Mouse (Mus musculus) midbrain, embryonic 14.5 days (tissue): Measurements from ENCODE around the gene Wdpcp. TPM values are rescaled to one million over a fixed set of nuclear protein-coding genes. Genes with fewer than 3 reads are reported as not detected.

ENCODE experiments used
- ATAC-seq: fragments of 200-750 bp; cut with Nextera tagmentation; 2 replicates; pipeline ENCODE4 v1.8.0; 2017; ENCODE audit warnings: moderate number of reproducible peaks, moderate library complexity; ENCODE audit not compliant: low FRiP score, low TSS enrichment
- DNase-seq: peaks from one replicate; pipeline ENCODE4 v3.0.0-alpha.2; 2015
- H3K27ac ChIP-seq: fragments of 300-500 bp; sonication (generic); replicated peaks from 2 replicates; pipeline ENCODE4 v1.5.1; 2014; ENCODE audit warnings: mild to moderate bottlenecking, low read depth, low read length, moderate library complexity
- H3K27me3 ChIP-seq: fragments of 300-500 bp; sonication (generic); 2 replicates; pipeline ENCODE4 v1.6.1; 2014; ENCODE audit warnings: low read length, control low read depth, mixed read lengths; ENCODE audit not compliant: control insufficient read depth, insufficient read depth
- H3K36me3 ChIP-seq: fragments of 300-500 bp; sonication (generic); 2 replicates; pipeline ENCODE4 v1.6.1; 2014; ENCODE audit warnings: low read length, control low read depth; ENCODE audit not compliant: control insufficient read depth, insufficient read depth
- H3K4me1 ChIP-seq: fragments of 300-500 bp; sonication (generic); 2 replicates; pipeline ENCODE4 v1.6.1; 2014; ENCODE audit warnings: mild to moderate bottlenecking, antibody characterized with exemption, low read length, control low read depth; ENCODE audit not compliant: control insufficient read depth, insufficient read depth
- H3K4me2 ChIP-seq: fragments of 300-500 bp; sonication (generic); 2 replicates; pipeline ENCODE4 v1.6.1; 2014; ENCODE audit warnings: mild to moderate bottlenecking, low read length, moderate library complexity
- H3K4me3 ChIP-seq: fragments of 300-500 bp; sonication (generic); replicated peaks from 2 replicates; pipeline ENCODE4 v1.5.1; 2014; ENCODE audit warnings: low read depth, low read length
- H3K9ac ChIP-seq: fragments of 300-500 bp; sonication (generic); replicated peaks from 2 replicates; pipeline ENCODE4 v1.6.1; 2014; ENCODE audit warnings: mild to moderate bottlenecking, low read length, moderate library complexity
- H3K9me3 ChIP-seq: fragments of 300-500 bp; sonication (generic); 2 replicates; pipeline ENCODE4 v1.6.1; 2016; ENCODE audit warnings: low read length, control low read depth, mixed read lengths; ENCODE audit not compliant: control insufficient read depth
- WGBS: fragments of 180-500 bp; shearing (Covaris S2); extraction: QIAGEN DNeasy Blood & Tissue Kit; methylation state at CpG from one replicate; pipeline ENCODE4 v1.1.7; 2014; 5-methylcytosine and 5-hydroxymethylcytosine counted together
- polyA plus RNA-seq: library from polyadenylated mRNA; unstranded; fragments of >200 nt; fragmentation: Nextera tagmentation; extraction: Ambion mirVana; gene quantifications from 2 replicates; pipeline ENCODE4 v1.2.1, GENCODE M21; 2014

The Wdpcp gene
- polyA plus RNA-seq, 1 experiment from 2014 or later = 12.4 TPM

- ATAC-seq = no peak
Measured at GRCm38 (mm10) chr11:21547518-21547917, 24.5 kb upstream of the Wdpcp start.

GRCm38 (mm10) chr11:21549052-21549451 is 23.0 kb upstream of the Wdpcp start:
- H3K27me3 ChIP-seq = no peaks in the 10 kb centered on the region
- H3K4me3 ChIP-seq = no peak overlapping the region
- ATAC-seq (no peak), DNase-seq (no peak)
- H3K9ac ChIP-seq = no peak overlapping the region
- 89% methylated on average over 2 of the region's 2 CpGs for WGBS
- no peaks in the 10 kb centered on the region for H3K9me3 ChIP-seq
- no peak overlapping the region for H3K27ac ChIP-seq
- H3K36me3 ChIP-seq = no peaks in the 10 kb centered on the region
- no peak overlapping the region for H3K4me2 ChIP-seq
- H3K4me1 ChIP-seq = no peaks in the 10 kb centered on the region

More at GRCm38 (mm10) chr11:21547518-21547917, 24.5 kb upstream of the Wdpcp start:
- Histone ChIP-seq H3K4me1 (no peaks in the 10 kb centered on the region), H3K9me3 (no peaks in the 10 kb centered on the region), H3K27me3 (no peaks in the 10 kb centered on the region), H3K4me3 (no peak overlapping the region), H3K9ac (no peak overlapping the region), H3K27ac (no peak overlapping the region), H3K36me3 (no peaks in the 10 kb centered on the region), H3K4me2 (no peak overlapping the region)
- no peak for DNase-seq

GRCm38 (mm10) chr11:21549754-21550153 is 22.3 kb upstream of the Wdpcp start:
- Histone ChIP-seq H3K36me3 (no peaks in the 10 kb centered on the region), H3K9ac (no peak overlapping the region), H3K27ac (no peak overlapping the region), H3K27me3 (no peaks in the 10 kb centered on the region), H3K9me3 (no peaks in the 10 kb centered on the region), H3K4me3 (no peak overlapping the region), H3K4me2 (no peak overlapping the region), H3K4me1 (no peaks in the 10 kb centered on the region)
- ATAC-seq = no peak
- no peak for DNase-seq
- WGBS = 93% methylated on average over 4 of the region's 4 CpGs

- DNase-seq = peak; percentile 24
- no peaks in the 10 kb centered on the region for H3K27me3 ChIP-seq
- H3K36me3 ChIP-seq = no peaks in the 10 kb centered on the region
- H3K9me3 ChIP-seq = no peaks in the 10 kb centered on the region
- no peak overlapping the region for H3K4me2 ChIP-seq
- no peak overlapping the region for H3K4me3 ChIP-seq
- H3K27ac ChIP-seq = no peak overlapping the region
- no peak overlapping the region for H3K9ac ChIP-seq
- no peak for ATAC-seq
- 86% methylated on average over 12 of the region's 12 CpGs for WGBS
- no peaks in the 10 kb centered on the region for H3K4me1 ChIP-seq
Measured at GRCm38 (mm10) chr11:21550222-21551173, 21.5 kb upstream of the Wdpcp start.

- Histone ChIP-seq H3K36me3 (0 out of 2 replicates have a peak, but pooled peaks cover 3% of the 10 kb centered on the region), H3K9me3 (no peaks in the 10 kb centered on the region), H3K4me1 (no peaks in the 10 kb centered on the region), H3K4me3 (no peak overlapping the region), H3K9ac (no peak overlapping the region), H3K4me2 (no peak overlapping the region), H3K27ac (no peak overlapping the region), H3K27me3 (no peaks in the 10 kb centered on the region)
- 88% methylated on average over 3 of the region's 3 CpGs for WGBS
- ATAC-seq = no peak
- no peak for DNase-seq
Measured at GRCm38 (mm10) chr11:21552049-21552448, 20.0 kb upstream of the Wdpcp start.

GRCm38 (mm10) chr11:21559727-21560126 is 12.3 kb upstream of the Wdpcp start:
- Histone ChIP-seq H3K4me1 (no peaks in the 10 kb centered on the region), H3K4me3 (no peak overlapping the region), H3K27ac (no peak overlapping the region), H3K9ac (no peak overlapping the region), H3K9me3 (no peaks in the 10 kb centered on the region), H3K36me3 (peaks cover 66% of the 10 kb centered on the region), H3K27me3 (no peaks in the 10 kb centered on the region), H3K4me2 (no peak overlapping the region)
- ATAC-seq (no peak), DNase-seq (no peak)
- 93% methylated on average over 11 of the region's 11 CpGs for WGBS

GRCm38 (mm10) chr11:21561347-21561746 is 10.7 kb upstream of the Wdpcp start:
- Histone ChIP-seq H3K27ac (no peak overlapping the region), H3K9me3 (no peaks in the 10 kb centered on the region), H3K4me3 (no peak overlapping the region), H3K27me3 (no peaks in the 10 kb centered on the region), H3K9ac (no peak overlapping the region), H3K36me3 (peaks cover 82% of the 10 kb centered on the region), H3K4me1 (no peaks in the 10 kb centered on the region), H3K4me2 (no peak overlapping the region)
- WGBS = 94% methylated on average over 5 of the region's 5 CpGs
- ATAC-seq (no peak), DNase-seq (no peak)

GRCm38 (mm10) chr11:21563617-21564325 is 8.3 kb upstream of the Wdpcp start:
- WGBS = 89% methylated on average over 4 of the region's 4 CpGs
- H3K4me1 ChIP-seq = no peaks in the 10 kb centered on the region
- H3K27ac ChIP-seq = no peak overlapping the region
- no peaks in the 10 kb centered on the region for H3K27me3 ChIP-seq
- H3K4me2 ChIP-seq = no peak overlapping the region
- H3K36me3 ChIP-seq = peaks cover 66% of the 10 kb centered on the region
- no peaks in the 10 kb centered on the region for H3K9me3 ChIP-seq
- no peak for ATAC-seq
- DNase-seq = no peak
- no peak overlapping the region for H3K9ac ChIP-seq
- no peak overlapping the region for H3K4me3 ChIP-seq
